Mouse (Mus musculus): ENCODE measurements at regions not wholly inside any gene's neighbourhood (a gene's known extent, or its start where the extent isn't known, plus 50 kb on each side); places are given as distances from the start of the nearest gene placed in this dataset.
A peak's percentile ranks its signal among the peaks of the same experiment; 100 is the strongest.

DNA sequence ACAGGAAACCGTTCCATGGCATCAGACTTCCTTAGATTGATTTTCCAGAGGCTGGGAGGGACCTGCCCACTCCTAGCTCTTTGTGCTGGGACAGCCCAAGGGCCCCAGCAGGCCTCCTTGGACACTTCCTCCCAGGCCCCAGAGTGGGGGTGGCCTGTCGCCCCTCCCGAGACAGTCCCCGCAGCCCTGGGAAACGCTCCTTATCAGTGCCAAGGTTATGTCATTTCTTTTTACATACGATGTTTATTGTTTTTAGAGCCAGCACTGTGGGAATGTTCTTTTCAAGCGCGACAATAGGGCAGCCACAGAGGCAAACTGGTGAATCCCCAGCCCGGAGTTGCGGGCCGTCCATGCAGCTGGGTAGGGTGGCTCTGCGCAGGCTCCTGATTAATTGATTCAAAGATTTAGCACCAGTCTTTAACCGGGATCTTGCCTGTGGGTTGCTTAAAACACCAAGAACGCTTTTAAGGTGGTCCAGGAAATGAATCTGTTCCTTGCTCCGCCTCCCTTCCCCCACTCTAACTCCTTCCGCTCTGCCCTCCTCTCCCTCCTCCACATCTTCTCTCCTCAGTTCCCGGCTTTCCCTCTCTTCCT is 304.4 kb upstream of the Arglu1 start:
- 7% methylated on average over 17 of the region's 17 CpGs for WGBS
- Histone ChIP-seq H3K9me3 (ENCODE audit: control insufficient read depth, low read length) (no peaks in the 10 kb centered on the region), H3K9ac (ENCODE audit: low read depth, low read length) (0 out of 2 replicates have a peak overlapping the region, but pooled peaks have one; percentile 25), H3K27ac (ENCODE audit: low read depth, low read length) (peak overlapping the region; percentile 43; the same call in 1 of the 2 replicates), H3K27me3 (replicated peaks; ENCODE audit: control insufficient read depth, insufficient read depth, low read length) (0 out of 2 replicates have a peak, but pooled peaks cover 2% of the 10 kb centered on the region), H3K4me2 (peak overlapping the region; percentile 51), H3K36me3 (ENCODE audit: control insufficient read depth, insufficient read depth, low read length) (no peaks in the 10 kb centered on the region), H3K4me3 (ENCODE audit: low read depth, low read length) (peak overlapping the region; percentile 17; the same call in 1 of the 2 replicates), H3K4me1 (replicated peaks; ENCODE audit: control insufficient read depth, insufficient read depth, low read length) (peaks cover 2% of the 10 kb centered on the region; the same call in 1 of the 2 replicates)
- ATAC-seq (replicated peaks; ENCODE audit: low FRiP score) (peak; percentile 71), DNase-seq (ENCODE audit: low spot score) (no peak)

DNA sequence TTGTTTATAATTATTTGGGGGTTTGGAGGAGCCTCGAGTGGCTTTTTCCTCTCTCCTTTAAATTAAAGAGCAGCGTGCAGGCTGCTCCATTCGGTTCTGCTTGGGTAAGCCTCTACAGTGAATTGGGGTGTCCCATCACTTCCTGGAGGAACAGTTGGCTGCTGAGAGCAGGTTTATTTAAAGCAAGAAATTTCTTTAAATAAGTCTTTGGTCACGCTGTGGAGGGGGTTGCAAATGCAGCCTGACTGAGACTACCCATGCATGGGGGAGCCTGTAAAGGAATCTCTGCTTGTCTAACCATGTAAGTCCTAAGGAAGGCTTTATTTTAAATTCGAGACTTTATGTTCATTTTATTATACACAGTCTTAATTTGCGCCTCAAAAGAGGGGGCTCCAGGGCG is 303.7 kb upstream of the Arglu1 start:
- Histone ChIP-seq H3K4me3 (ENCODE audit: low read depth, low read length) (no peak overlapping the region), H3K4me1 (replicated peaks; ENCODE audit: control insufficient read depth, insufficient read depth, low read length) (peaks cover 2% of the 10 kb centered on the region; the same call in 1 of the 2 replicates), H3K9me3 (ENCODE audit: control insufficient read depth, low read length) (no peaks in the 10 kb centered on the region), H3K9ac (ENCODE audit: low read depth, low read length) (no peak overlapping the region), H3K4me2 (no peak overlapping the region), H3K36me3 (ENCODE audit: control insufficient read depth, insufficient read depth, low read length) (no peaks in the 10 kb centered on the region), H3K27ac (ENCODE audit: low read depth, low read length) (no peak overlapping the region), H3K27me3 (replicated peaks; ENCODE audit: control insufficient read depth, insufficient read depth, low read length) (0 out of 2 replicates have a peak, but pooled peaks cover 2% of the 10 kb centered on the region)
- no peak; the same call in 1 of the 2 replicates for ATAC-seq (replicated peaks; ENCODE audit: low FRiP score)
- DNase-seq (ENCODE audit: low spot score) = no peak
- 54% methylated on average over 7 of the region's 7 CpGs for WGBS

DNA sequence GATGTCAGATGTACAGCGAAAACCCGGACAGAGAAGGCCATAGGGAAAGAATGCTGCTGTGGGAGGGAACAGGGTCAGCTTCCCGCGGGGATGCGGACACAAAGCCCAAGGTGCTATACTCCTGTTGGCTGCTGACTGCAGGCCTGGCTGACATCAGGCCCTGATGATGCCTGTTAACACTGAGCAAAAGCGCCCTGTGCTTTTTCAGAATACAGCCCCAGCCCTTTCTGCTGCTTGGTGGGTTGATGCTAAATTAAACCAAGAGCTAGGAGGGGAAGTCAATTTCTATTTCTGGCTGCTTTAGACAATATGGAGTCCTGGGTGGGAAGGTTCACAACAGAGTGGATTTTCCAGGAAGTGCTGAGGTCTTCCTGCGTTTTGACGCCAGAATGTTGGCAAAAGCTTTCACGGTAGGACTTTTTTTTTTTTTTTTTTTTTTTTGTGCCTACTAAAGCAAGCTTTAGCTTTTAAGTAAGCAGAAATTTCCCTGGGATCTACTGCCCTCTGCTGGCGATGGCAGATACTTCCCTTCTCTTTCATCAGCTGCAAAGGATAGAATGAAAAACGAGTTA is 302.2 kb upstream of the Arglu1 start:
- H3K27ac ChIP-seq (ENCODE audit: low read depth, low read length) = no peak overlapping the region
- 13% methylated on average over 11 of the region's 11 CpGs for WGBS
- H3K4me1 ChIP-seq (replicated peaks; ENCODE audit: control insufficient read depth, insufficient read depth, low read length) = peaks cover 2% of the 10 kb centered on the region; the same call in 1 of the 2 replicates
- H3K4me2 ChIP-seq = no peak overlapping the region
- no peak overlapping the region for H3K9ac ChIP-seq (ENCODE audit: low read depth, low read length)
- ATAC-seq (replicated peaks; ENCODE audit: low FRiP score) (no peak; the same call in 1 of the 2 replicates), DNase-seq (ENCODE audit: low spot score) (peak; percentile 59)
- H3K27me3 ChIP-seq (replicated peaks; ENCODE audit: control insufficient read depth, insufficient read depth, low read length) = 0 out of 2 replicates have a peak, but pooled peaks cover 2% of the 10 kb centered on the region
- no peaks in the 10 kb centered on the region for H3K36me3 ChIP-seq (ENCODE audit: control insufficient read depth, insufficient read depth, low read length)
- no peak overlapping the region for H3K4me3 ChIP-seq (ENCODE audit: low read depth, low read length)
- H3K9me3 ChIP-seq (ENCODE audit: control insufficient read depth, low read length) = no peaks in the 10 kb centered on the region

DNA sequence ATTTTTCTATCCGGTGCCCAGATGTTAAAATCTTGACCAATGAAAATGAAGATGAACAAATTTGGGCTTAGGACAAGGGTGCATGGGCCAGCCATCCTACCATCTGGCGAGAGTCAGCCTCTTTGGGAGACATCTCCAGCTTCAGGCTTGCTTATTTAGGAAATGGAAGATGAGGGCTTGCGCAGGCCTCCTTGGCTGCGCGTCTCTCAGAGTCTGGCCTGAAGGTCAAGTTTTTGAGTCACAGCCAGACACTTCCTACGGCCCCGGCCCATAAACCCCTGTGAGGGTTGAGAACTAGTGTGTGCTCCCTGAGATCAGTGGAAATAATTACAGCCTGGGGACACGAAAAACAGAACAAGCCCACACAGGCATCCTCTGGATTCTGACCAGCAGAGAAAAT is 300.7 kb upstream of the Arglu1 start:
- no peak for DNase-seq (ENCODE audit: low spot score)
- H3K27me3 ChIP-seq (replicated peaks; ENCODE audit: control insufficient read depth, insufficient read depth, low read length) = 0 out of 2 replicates have a peak, but pooled peaks cover 2% of the 10 kb centered on the region
- peaks cover 2% of the 10 kb centered on the region; the same call in 1 of the 2 replicates for H3K4me1 ChIP-seq (replicated peaks; ENCODE audit: control insufficient read depth, insufficient read depth, low read length)
- no peak overlapping the region for H3K27ac ChIP-seq (ENCODE audit: low read depth, low read length)
- H3K36me3 ChIP-seq (ENCODE audit: control insufficient read depth, insufficient read depth, low read length) = no peaks in the 10 kb centered on the region
- ATAC-seq (replicated peaks; ENCODE audit: low FRiP score) = no peak
- H3K9ac ChIP-seq (ENCODE audit: low read depth, low read length) = no peak overlapping the region
- no peaks in the 10 kb centered on the region for H3K9me3 ChIP-seq (ENCODE audit: control insufficient read depth, low read length)
- H3K4me2 ChIP-seq = no peak overlapping the region
- no peak overlapping the region for H3K4me3 ChIP-seq (ENCODE audit: low read depth, low read length)
- 83% methylated on average over 8 of the region's 8 CpGs for WGBS

DNA sequence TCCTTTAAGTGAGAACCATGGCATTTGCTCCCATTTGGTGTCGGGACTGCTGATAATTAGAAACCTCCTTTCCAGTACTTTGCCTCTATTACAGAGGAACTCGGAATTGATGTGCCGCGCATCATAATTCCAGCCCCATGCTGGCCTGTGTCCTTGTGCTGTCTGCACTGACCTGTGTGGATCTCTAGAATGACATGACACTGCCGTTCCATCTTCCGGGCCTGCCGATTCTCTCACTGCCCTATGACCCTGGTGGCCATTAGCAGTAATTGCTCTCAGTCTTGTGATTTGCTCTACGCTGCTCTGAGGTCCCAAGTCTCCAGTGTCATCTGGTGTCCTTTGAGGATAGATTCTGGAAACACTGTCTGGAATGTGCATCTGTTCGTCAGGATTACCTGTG is 295.7 kb upstream of the Arglu1 start:
- H3K4me2 ChIP-seq = no peak overlapping the region
- H3K9me3 ChIP-seq (ENCODE audit: control insufficient read depth, low read length) = no peaks in the 10 kb centered on the region
- no peak for DNase-seq (ENCODE audit: low spot score)
- no peaks in the 10 kb centered on the region for H3K36me3 ChIP-seq (ENCODE audit: control insufficient read depth, insufficient read depth, low read length)
- H3K27ac ChIP-seq (ENCODE audit: low read depth, low read length) = no peak overlapping the region
- no peak overlapping the region for H3K4me3 ChIP-seq (ENCODE audit: low read depth, low read length)
- no peak overlapping the region for H3K9ac ChIP-seq (ENCODE audit: low read depth, low read length)
- no peaks in the 10 kb centered on the region for H3K27me3 ChIP-seq (replicated peaks; ENCODE audit: control insufficient read depth, insufficient read depth, low read length)
- H3K4me1 ChIP-seq (replicated peaks; ENCODE audit: control insufficient read depth, insufficient read depth, low read length) = 0 out of 2 replicates have a peak, but pooled peaks cover 2% of the 10 kb centered on the region
- WGBS = 66% methylated on average over 9 of the region's 9 CpGs
- no peak for ATAC-seq (replicated peaks; ENCODE audit: low FRiP score)

DNA sequence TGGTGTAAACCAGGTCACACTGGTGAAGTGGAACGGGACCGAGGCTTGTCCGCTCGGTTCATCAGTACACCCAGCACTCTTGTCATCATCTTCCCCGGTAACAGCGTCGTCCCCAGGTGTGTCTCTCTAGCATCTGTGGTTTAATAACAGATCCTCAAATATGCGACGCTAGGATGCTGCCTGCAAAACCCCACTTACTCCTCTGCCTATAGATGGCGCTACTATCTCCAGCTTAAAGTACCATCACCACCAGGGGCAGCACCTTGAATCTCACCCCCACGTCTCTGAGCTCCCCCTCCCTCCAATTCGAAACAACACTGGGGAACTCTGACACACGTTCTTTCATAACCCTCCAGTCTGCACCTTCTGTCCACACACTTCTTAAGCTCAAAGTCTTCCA is 295.1 kb upstream of the Arglu1 start:
- 66% methylated on average over 13 of the region's 13 CpGs for WGBS
- no peak for ATAC-seq (replicated peaks; ENCODE audit: low FRiP score)

DNA sequence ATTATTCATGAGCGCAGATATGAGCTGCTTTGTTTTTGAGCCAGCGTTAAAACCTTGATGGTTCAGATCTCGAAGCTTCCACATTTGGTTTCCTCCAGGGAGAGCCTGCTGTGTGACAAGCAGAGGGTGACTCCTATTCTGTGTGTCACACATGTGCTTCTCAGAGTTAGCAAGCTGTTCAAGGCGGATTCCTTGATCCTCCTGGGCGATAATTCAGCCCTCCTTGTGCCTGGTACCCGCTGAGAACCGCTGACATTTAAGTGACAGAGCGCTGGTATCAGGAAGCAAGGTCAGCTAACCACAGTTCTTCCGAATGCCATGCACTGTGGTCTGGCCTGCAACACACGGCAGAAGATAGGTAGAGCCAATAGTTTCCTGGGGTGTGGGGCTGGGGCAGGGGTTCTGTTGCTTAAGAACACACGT is 294.5 kb upstream of the Arglu1 start:
- ATAC-seq (replicated peaks; ENCODE audit: low FRiP score) (no peak), DNase-seq (ENCODE audit: low spot score) (no peak)
- Histone ChIP-seq H3K9ac (ENCODE audit: low read depth, low read length) (no peak overlapping the region), H3K4me3 (ENCODE audit: low read depth, low read length) (no peak overlapping the region), H3K36me3 (ENCODE audit: control insufficient read depth, insufficient read depth, low read length) (no peaks in the 10 kb centered on the region), H3K27ac (ENCODE audit: low read depth, low read length) (no peak overlapping the region), H3K27me3 (replicated peaks; ENCODE audit: control insufficient read depth, insufficient read depth, low read length) (no peaks in the 10 kb centered on the region), H3K4me2 (no peak overlapping the region), H3K4me1 (replicated peaks; ENCODE audit: control insufficient read depth, insufficient read depth, low read length) (0 out of 2 replicates have a peak, but pooled peaks cover 2% of the 10 kb centered on the region), H3K9me3 (ENCODE audit: control insufficient read depth, low read length) (no peaks in the 10 kb centered on the region)
- WGBS = 14% methylated on average over 11 of the region's 11 CpGs

More for the DNA sequence above, 295.1 kb upstream of the Arglu1 start:
- Histone ChIP-seq H3K4me1 (replicated peaks; ENCODE audit: control insufficient read depth, insufficient read depth, low read length) (0 out of 2 replicates have a peak, but pooled peaks cover 2% of the 10 kb centered on the region), H3K4me2 (no peak overlapping the region), H3K9me3 (ENCODE audit: control insufficient read depth, low read length) (no peaks in the 10 kb centered on the region), H3K27ac (ENCODE audit: low read depth, low read length) (no peak overlapping the region), H3K9ac (ENCODE audit: low read depth, low read length) (no peak overlapping the region), H3K36me3 (ENCODE audit: control insufficient read depth, insufficient read depth, low read length) (no peaks in the 10 kb centered on the region), H3K27me3 (replicated peaks; ENCODE audit: control insufficient read depth, insufficient read depth, low read length) (no peaks in the 10 kb centered on the region), H3K4me3 (ENCODE audit: low read depth, low read length) (no peak overlapping the region)
- no peak for DNase-seq (ENCODE audit: low spot score)

DNA sequence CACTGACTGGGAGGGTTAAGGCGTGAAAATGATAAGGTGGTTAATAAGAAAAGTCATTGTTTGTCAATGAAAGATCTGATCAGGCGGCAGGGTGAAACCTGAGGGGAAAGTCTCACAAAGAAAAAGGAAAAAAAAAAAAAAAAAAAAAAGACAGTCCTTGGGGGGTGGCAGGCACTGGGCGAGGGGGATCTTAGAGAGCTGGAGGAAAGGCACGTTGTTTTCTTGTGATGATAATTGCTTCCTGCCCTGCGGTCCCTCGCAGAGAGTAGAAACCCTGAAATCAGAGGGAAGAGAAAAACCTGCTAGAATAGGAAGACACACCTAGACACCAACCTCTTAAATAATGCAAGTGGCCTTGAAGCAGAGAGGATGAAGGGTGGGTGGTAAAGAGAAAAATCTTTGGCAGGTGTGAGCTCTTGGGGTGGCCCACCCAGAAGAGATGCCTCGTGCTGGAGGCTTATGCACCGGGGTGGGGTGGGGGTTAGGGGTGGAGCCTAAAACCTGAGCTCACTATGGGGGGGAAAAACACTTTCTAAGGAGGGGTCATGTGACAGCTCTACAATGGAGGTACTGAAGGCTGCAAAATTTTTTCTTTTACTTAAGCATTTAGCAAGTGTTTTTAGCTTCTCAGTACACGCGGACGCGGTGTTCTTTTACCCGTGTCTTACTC is 294.0 kb upstream of the Arglu1 start:
- ATAC-seq (replicated peaks; ENCODE audit: low FRiP score) = no peak
- Histone ChIP-seq H3K4me2 (0 out of 2 replicates have a peak overlapping the region, but pooled peaks have one; percentile 20), H3K9me3 (ENCODE audit: control insufficient read depth, low read length) (no peaks in the 10 kb centered on the region), H3K27ac (ENCODE audit: low read depth, low read length) (no peak overlapping the region), H3K36me3 (ENCODE audit: control insufficient read depth, insufficient read depth, low read length) (no peaks in the 10 kb centered on the region), H3K4me1 (replicated peaks; ENCODE audit: control insufficient read depth, insufficient read depth, low read length) (0 out of 2 replicates have a peak, but pooled peaks cover 2% of the 10 kb centered on the region), H3K27me3 (replicated peaks; ENCODE audit: control insufficient read depth, insufficient read depth, low read length) (no peaks in the 10 kb centered on the region), H3K4me3 (ENCODE audit: low read depth, low read length) (no peak overlapping the region), H3K9ac (ENCODE audit: low read depth, low read length) (no peak overlapping the region)
- DNase-seq (ENCODE audit: low spot score) = no peak
- WGBS = 20% methylated on average over 13 of the region's 13 CpGs

Data from liver, embryonic 11.5 days (tissue).